28 mouse cellular contexts compared by ENCODE assay signal in the genomic region with DNA sequence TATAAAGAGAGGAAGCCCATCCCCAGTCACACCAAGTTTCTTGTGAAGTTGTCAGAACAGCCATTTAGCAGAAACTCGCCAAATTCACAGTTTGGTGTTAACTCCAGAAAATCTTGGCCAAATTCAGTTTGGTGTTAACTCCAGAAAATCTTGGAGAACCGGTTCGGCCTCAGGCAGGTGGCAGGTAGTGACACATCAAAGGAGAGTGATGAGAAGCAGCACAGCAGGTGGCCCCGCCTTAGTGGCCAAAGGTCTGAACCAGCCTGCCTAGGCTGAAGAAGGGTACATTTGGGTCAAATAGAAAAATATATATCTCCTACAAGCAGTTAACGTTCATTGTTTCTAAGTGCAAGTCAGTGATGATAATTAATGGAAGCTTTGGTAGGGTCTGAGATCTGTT.
A peak's percentile ranks its signal among the peaks of the same experiment; 100 is the strongest.
DNase-seq lines count a peak whose midpoint lies in the region; ATAC-seq and TF ChIP-seq lines count a peak whose summit lies in the region.
"Had no signal": no experiment of that assay in that cellular context is flagged by ENCODE, and none has a peak within 500 bp of the region (broad histone marks: within the 10 kb centered on the region; RNA-seq: fewer than 3 reads in every experiment).

No protein-coding gene starts in this region.

- peak; percentile 10 for DNase-seq in lung, embryonic 14.5 days
- DNase-seq in lung, postnatal 25 days (ENCODE audit: low spot score) = no peak
- peak; percentile 5 for DNase-seq in ZHBTc4 (ENCODE audit: low read depth, low spot score)
- peak; percentile 61 for DNase-seq in intestine, embryonic 14.5 days (ENCODE audit: low spot score)
- DNase-seq in cerebellum, postnatal 14 days = no peak
- no peak for DNase-seq in adrenal gland, postnatal 36 days
- DNase-seq: adrenal gland, postnatal 10 days; cerebellum, adult 11 months; cerebellum, adult 2 months; cerebellum, adult 9-11 months; cerebellum, postnatal 36 days; gastrocnemius, adult 2 months; gastrocnemius, postnatal 14 days; heart, adult 18-20 months; heart, postnatal 10 days; heart, postnatal 4 days; kidney, adult 2 months had no signal

- H3K4me1 ChIP-seq in lung, embryonic 14.5 days (ENCODE audit: insufficient read depth) = no peaks in the 10 kb centered on the region
- H3K4me1 ChIP-seq in intestine, embryonic 14.5 days (replicated peaks; ENCODE audit: control insufficient read depth, insufficient read depth, low read length) = no peaks in the 10 kb centered on the region
- no peaks in the 10 kb centered on the region for H3K4me1 ChIP-seq in intestine, postnatal 0 days (replicated peaks; ENCODE audit: control insufficient read depth, insufficient read depth, low read length)
- no peaks in the 10 kb centered on the region for H3K4me1 ChIP-seq in forebrain, embryonic 13.5 days
- H3K4me1 ChIP-seq: embryonic facial prominence, embryonic 13.5 days; heart, embryonic 12.5 days; heart, embryonic 15.5 days had no signal

- H3K4me2 ChIP-seq in lung, embryonic 14.5 days = no peak overlapping the region
- no peak overlapping the region for H3K4me2 ChIP-seq in intestine, embryonic 14.5 days (ENCODE audit: low read length)
- H3K4me2 ChIP-seq in intestine, postnatal 0 days (replicated peaks; ENCODE audit: low read depth) = no peak overlapping the region
- no peak overlapping the region for H3K4me2 ChIP-seq in forebrain, embryonic 13.5 days
- H3K4me2 ChIP-seq: embryonic facial prominence, embryonic 13.5 days; heart, embryonic 12.5 days; heart, embryonic 15.5 days; hindbrain, embryonic 14.5 days had no signal

- no peaks in the 10 kb centered on the region for H3K27me3 ChIP-seq in lung, embryonic 14.5 days (ENCODE audit: insufficient read depth, low read length)
- H3K27me3 ChIP-seq in intestine, embryonic 14.5 days (replicated peaks; ENCODE audit: control insufficient read depth, insufficient read depth, low read length) = no peaks in the 10 kb centered on the region
- no peaks in the 10 kb centered on the region for H3K27me3 ChIP-seq in intestine, postnatal 0 days (replicated peaks; ENCODE audit: control insufficient read depth, insufficient read depth, low read length)
- no peaks in the 10 kb centered on the region for H3K27me3 ChIP-seq in forebrain, embryonic 13.5 days
- H3K27me3 ChIP-seq: embryonic facial prominence, embryonic 13.5 days; heart, embryonic 12.5 days; heart, embryonic 15.5 days had no signal

- H3K9me3 ChIP-seq in lung, embryonic 14.5 days (ENCODE audit: low read depth, low read length) = no peaks in the 10 kb centered on the region
- H3K9me3 ChIP-seq in intestine, embryonic 14.5 days (ENCODE audit: control insufficient read depth, low read length) = no peaks in the 10 kb centered on the region
- H3K9me3 ChIP-seq in intestine, postnatal 0 days (ENCODE audit: control insufficient read depth) = 0 out of 2 replicates have a peak, but pooled peaks cover 4% of the 10 kb centered on the region
- H3K9me3 ChIP-seq in forebrain, embryonic 13.5 days (replicated peaks) = no peaks in the 10 kb centered on the region
- H3K9me3 ChIP-seq: heart, embryonic 12.5 days; heart, embryonic 15.5 days had no signal

- no peak overlapping the region for H3K27ac ChIP-seq in lung, embryonic 14.5 days (ENCODE audit: low read depth)
- no peak overlapping the region for H3K27ac ChIP-seq in intestine, embryonic 14.5 days (ENCODE audit: low read depth)
- H3K27ac ChIP-seq in intestine, postnatal 0 days (ENCODE audit: low read depth, low read length) = no peak overlapping the region
- no peak overlapping the region for H3K27ac ChIP-seq in forebrain, embryonic 13.5 days
- H3K27ac ChIP-seq: embryonic facial prominence, embryonic 13.5 days; gastrocnemius, adult 2 months; heart, embryonic 15.5 days; hindbrain, embryonic 14.5 days; hindbrain, postnatal 0 days had no signal

- ATAC-seq in lung, embryonic 14.5 days (ENCODE audit: insufficient read depth) = no peak
- 0 out of 2 replicates have a peak, but pooled peaks have one; percentile 60 for ATAC-seq in intestine, embryonic 14.5 days (replicated peaks; ENCODE audit: low FRiP score, low TSS enrichment, low read depth)
- ATAC-seq in intestine, postnatal 0 days = peak; percentile 51; the same call in 1 of the 2 replicates
- no peak for ATAC-seq in forebrain, embryonic 13.5 days
- ATAC-seq: CD4-positive, CD25-positive, alpha-beta regulatory T cell, adult 4 months; forebrain, embryonic 14.5 days; hindbrain, postnatal 0 days; inflammation-experienced regulatory T-cells, adult 6 months had no signal

- no peak overlapping the region for H3K9ac ChIP-seq in lung, embryonic 14.5 days
- H3K9ac ChIP-seq in intestine, embryonic 14.5 days (ENCODE audit: low read length) = no peak overlapping the region
- no peak overlapping the region for H3K9ac ChIP-seq in intestine, postnatal 0 days (ENCODE audit: low read depth, low read length)
- H3K9ac ChIP-seq in forebrain, embryonic 13.5 days = no peak overlapping the region
- H3K9ac ChIP-seq: embryonic facial prominence, embryonic 13.5 days; heart, embryonic 12.5 days; heart, embryonic 15.5 days; hindbrain, embryonic 14.5 days had no signal

- TF ChIP-seq CTCF in lung, embryonic 14.5 days (IDR thresholded peaks at IDR 0.05; ENCODE audit: low read depth) = no peak
- no peak for TF ChIP-seq CTCF in intestine, postnatal 0 days (IDR thresholded peaks at IDR 0.05; ENCODE audit: low read depth)

- H3K36me3 ChIP-seq in lung, embryonic 14.5 days (ENCODE audit: insufficient read depth) = no peaks in the 10 kb centered on the region
- H3K36me3 ChIP-seq in intestine, embryonic 14.5 days (ENCODE audit: control insufficient read depth, insufficient read depth, low read length) = no peaks in the 10 kb centered on the region
- H3K36me3 ChIP-seq in intestine, postnatal 0 days (ENCODE audit: control insufficient read depth, insufficient read depth) = no peaks in the 10 kb centered on the region
- H3K36me3 ChIP-seq in forebrain, embryonic 13.5 days (ENCODE audit: poor library complexity, severe bottlenecking) = no peaks in the 10 kb centered on the region
- H3K36me3 ChIP-seq: embryonic facial prominence, embryonic 13.5 days; heart, embryonic 12.5 days; heart, embryonic 15.5 days had no signal

- H3K4me3 ChIP-seq in lung, embryonic 14.5 days (ENCODE audit: low read depth, low read length) = no peak overlapping the region
- no peak overlapping the region for H3K4me3 ChIP-seq in intestine, embryonic 14.5 days (ENCODE audit: low read depth, low read length)
- no peak overlapping the region for H3K4me3 ChIP-seq in intestine, postnatal 0 days (ENCODE audit: low read depth, low read length)
- no peak overlapping the region for H3K4me3 ChIP-seq in forebrain, embryonic 13.5 days
- H3K4me3 ChIP-seq: embryonic facial prominence, embryonic 13.5 days; erythroblast, embryonic 14.5 days; gastrocnemius, adult 2 months; heart, embryonic 12.5 days; heart, embryonic 15.5 days had no signal

- 49% methylated on average over 5 of the region's 5 CpGs for WGBS in lung, embryonic 14.5 days
- 43% methylated on average over 5 of the region's 5 CpGs for WGBS in intestine, embryonic 14.5 days
- 27% methylated on average over 5 of the region's 5 CpGs for WGBS in intestine, postnatal 0 days
- 73% methylated on average over 5 of the region's 5 CpGs for WGBS in forebrain, embryonic 13.5 days

Comparison
In these comparisons a context has a peak if more than half of its experiments do, and no peak if none do; other contexts are left out.
1. DNase-seq: peak in lung, embryonic 14.5 days (single experiment), ZHBTc4 (single experiment) and intestine, embryonic 14.5 days (single experiment); none in lung, postnatal 25 days (single experiment), cerebellum, postnatal 14 days (0 of 2) and adrenal gland, postnatal 36 days (0 of 2).
2. ATAC-seq: peak in intestine, embryonic 14.5 days (single experiment) and intestine, postnatal 0 days (single experiment); none in lung, embryonic 14.5 days (single experiment) and forebrain, embryonic 13.5 days (single experiment).